Mouse (Mus musculus): ENCODE measurements around the gene Fgfr1op. TPM values are rescaled to one million over a fixed set of nuclear protein-coding genes. Genes with fewer than 3 reads are reported as not detected.

Fgfr1op gene
- polyA plus RNA-seq, 1 experiment from 2014 or later, result 32.3 TPM

DNA sequence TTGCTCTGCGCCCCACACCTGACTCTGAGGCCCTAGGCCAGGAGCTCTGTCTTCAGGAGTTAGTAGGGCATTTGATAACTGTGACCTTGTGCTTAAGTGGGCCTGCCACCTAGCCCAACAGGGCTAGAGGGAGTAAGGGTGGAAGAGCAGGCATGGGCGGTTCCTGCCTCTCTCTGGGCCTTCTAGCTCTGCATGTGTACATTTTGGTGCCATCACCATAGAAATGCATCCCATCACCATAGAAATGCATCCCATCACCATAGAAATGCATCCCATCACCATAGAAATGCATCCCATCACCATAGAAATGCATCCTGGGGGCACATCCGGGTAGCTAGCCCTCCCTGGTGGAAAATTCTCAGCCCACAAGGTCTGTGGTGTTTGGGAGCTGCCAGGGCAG, 74.3 kb downstream of the Fgfr1op start:
- no peak for ATAC-seq (replicated peaks; ENCODE audit: low FRiP score)
- Histone ChIP-seq H3K9me3 (ENCODE audit: control insufficient read depth, low read length) (no peaks in the 10 kb centered on the region), H3K4me2 (no peak overlapping the region), H3K9ac (ENCODE audit: low read depth, low read length) (no peak overlapping the region), H3K27ac (ENCODE audit: low read depth, low read length) (no peak overlapping the region), H3K4me1 (replicated peaks; ENCODE audit: control insufficient read depth, insufficient read depth, low read length) (no peaks in the 10 kb centered on the region), H3K36me3 (ENCODE audit: control insufficient read depth, insufficient read depth, low read length) (no peaks in the 10 kb centered on the region), H3K27me3 (replicated peaks; ENCODE audit: control insufficient read depth, insufficient read depth, low read length) (peaks cover 5% of the 10 kb centered on the region; the same call in 1 of the 2 replicates), H3K4me3 (ENCODE audit: low read depth, low read length) (no peak overlapping the region)
- no peak for DNase-seq (ENCODE audit: low spot score)
- WGBS, result 74% methylated on average over 3 of the region's 3 CpGs

DNA sequence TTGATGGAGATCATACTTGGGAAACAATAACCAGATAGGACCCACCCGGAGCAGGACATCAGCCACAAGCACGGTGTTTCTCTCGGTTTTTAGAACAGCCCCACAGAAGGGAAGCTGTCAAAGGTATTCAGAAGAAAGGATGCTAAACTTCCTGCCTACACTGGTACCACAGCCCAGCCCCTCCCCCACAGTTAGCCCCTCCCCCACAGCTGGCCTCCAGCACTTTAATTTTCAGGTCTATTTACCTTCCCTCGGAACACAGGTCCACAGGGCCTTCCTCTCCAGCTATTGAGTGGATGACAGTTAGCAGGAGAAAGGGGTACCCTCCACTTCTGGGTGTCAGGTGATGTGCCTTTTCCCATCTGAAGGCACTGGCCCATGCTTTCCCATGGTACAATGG, 75.2 kb downstream of the Fgfr1op start:
- H3K9ac ChIP-seq (ENCODE audit: low read depth, low read length), result no peak overlapping the region
- H3K27ac ChIP-seq (ENCODE audit: low read depth, low read length), result no peak overlapping the region
- WGBS, result 57% methylated on average over 4 of the region's 4 CpGs
- no peaks in the 10 kb centered on the region for H3K9me3 ChIP-seq (ENCODE audit: control insufficient read depth, low read length)
- H3K4me2 ChIP-seq, result no peak overlapping the region
- ATAC-seq (replicated peaks; ENCODE audit: low FRiP score) (no peak), DNase-seq (ENCODE audit: low spot score) (no peak)
- H3K36me3 ChIP-seq (ENCODE audit: control insufficient read depth, insufficient read depth, low read length), result no peaks in the 10 kb centered on the region
- no peak overlapping the region for H3K4me3 ChIP-seq (ENCODE audit: low read depth, low read length)
- no peaks in the 10 kb centered on the region for H3K4me1 ChIP-seq (replicated peaks; ENCODE audit: control insufficient read depth, insufficient read depth, low read length)
- H3K27me3 ChIP-seq (replicated peaks; ENCODE audit: control insufficient read depth, insufficient read depth, low read length), result peaks cover 3% of the 10 kb centered on the region; the same call in 1 of the 2 replicates

DNA sequence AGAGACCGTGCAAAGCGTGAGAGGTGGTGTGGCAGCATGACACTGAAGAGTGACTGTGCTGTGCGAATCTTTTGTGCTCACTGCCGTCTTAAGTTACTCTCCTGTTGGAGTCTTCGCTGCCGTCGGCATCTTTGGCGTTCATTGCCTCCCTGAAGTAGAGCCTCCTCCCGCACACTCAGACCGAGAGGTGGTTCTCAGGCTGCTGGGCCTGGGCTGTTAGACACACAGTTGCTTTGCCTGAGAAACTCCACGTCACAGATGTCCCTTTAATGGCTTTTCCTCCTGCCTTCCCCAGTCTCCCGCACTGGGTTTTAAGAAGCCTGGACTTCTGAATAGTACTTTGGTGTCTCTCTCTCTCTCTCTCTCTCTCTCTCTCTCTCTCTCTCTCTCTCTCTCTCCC, 76.3 kb downstream of the Fgfr1op start:
- Histone ChIP-seq H3K27me3 (replicated peaks; ENCODE audit: control insufficient read depth, insufficient read depth, low read length) (peaks cover 3% of the 10 kb centered on the region; the same call in 1 of the 2 replicates), H3K27ac (ENCODE audit: low read depth, low read length) (no peak overlapping the region), H3K9ac (ENCODE audit: low read depth, low read length) (no peak overlapping the region), H3K4me1 (replicated peaks; ENCODE audit: control insufficient read depth, insufficient read depth, low read length) (no peaks in the 10 kb centered on the region), H3K36me3 (ENCODE audit: control insufficient read depth, insufficient read depth, low read length) (no peaks in the 10 kb centered on the region), H3K9me3 (ENCODE audit: control insufficient read depth, low read length) (no peaks in the 10 kb centered on the region), H3K4me2 (no peak overlapping the region), H3K4me3 (ENCODE audit: low read depth, low read length) (no peak overlapping the region)
- DNase-seq (ENCODE audit: low spot score) (no peak), ATAC-seq (replicated peaks; ENCODE audit: low FRiP score) (no peak)
- WGBS, result 80% methylated on average over 12 of the region's 12 CpGs

DNA sequence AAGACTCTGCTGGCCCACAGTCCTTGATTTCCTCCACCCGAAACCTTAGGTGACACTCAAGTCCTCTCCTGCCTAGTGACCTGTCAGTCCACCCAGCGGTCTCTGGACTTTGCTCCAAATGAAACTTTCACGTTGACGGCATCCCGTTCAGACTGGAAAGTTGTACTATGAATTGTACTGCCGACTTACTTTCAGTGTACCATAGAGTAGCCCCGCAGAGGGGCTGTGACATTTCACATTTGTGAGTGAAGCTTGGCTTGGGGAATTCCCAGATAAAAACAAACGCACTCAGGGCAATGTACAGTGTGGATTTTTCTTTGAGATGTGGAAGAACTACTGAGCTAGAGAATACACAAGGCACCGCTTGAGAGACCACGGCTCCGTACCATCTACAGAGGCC, 76.9 kb downstream of the Fgfr1op start:
- H3K36me3 ChIP-seq (ENCODE audit: control insufficient read depth, insufficient read depth, low read length), result no peaks in the 10 kb centered on the region
- H3K4me2 ChIP-seq, result no peak overlapping the region
- ATAC-seq (replicated peaks; ENCODE audit: low FRiP score) (no peak), DNase-seq (ENCODE audit: low spot score) (no peak)
- H3K9ac ChIP-seq (ENCODE audit: low read depth, low read length), result no peak overlapping the region
- 83% methylated on average over 11 of the region's 11 CpGs for WGBS
- no peak overlapping the region for H3K27ac ChIP-seq (ENCODE audit: low read depth, low read length)
- no peak overlapping the region for H3K4me3 ChIP-seq (ENCODE audit: low read depth, low read length)
- H3K4me1 ChIP-seq (replicated peaks; ENCODE audit: control insufficient read depth, insufficient read depth, low read length), result no peaks in the 10 kb centered on the region
- peaks cover 3% of the 10 kb centered on the region; the same call in 1 of the 2 replicates for H3K27me3 ChIP-seq (replicated peaks; ENCODE audit: control insufficient read depth, insufficient read depth, low read length)
- H3K9me3 ChIP-seq (ENCODE audit: control insufficient read depth, low read length), result no peaks in the 10 kb centered on the region

DNA sequence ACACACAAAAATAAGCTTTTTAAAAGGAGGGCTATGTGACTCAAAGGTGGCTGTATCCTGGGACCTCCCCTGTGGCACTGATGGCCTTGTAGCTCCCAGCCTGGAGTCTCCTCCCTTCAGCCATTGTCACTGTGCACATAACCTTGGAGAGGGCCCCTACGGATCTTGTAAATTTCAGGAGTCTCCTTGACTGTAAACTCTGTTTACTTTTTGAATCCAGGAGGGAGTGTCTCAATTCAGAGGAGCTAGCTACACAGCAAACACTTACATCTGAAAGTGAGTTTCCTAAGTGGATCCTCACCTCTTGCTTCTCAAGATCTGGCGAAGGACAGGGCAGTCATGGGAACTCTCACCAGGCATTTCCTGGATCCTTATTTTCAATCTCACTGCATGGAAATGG, 78.8 kb downstream of the Fgfr1op start:
- Histone ChIP-seq H3K9me3 (ENCODE audit: control insufficient read depth, low read length) (no peaks in the 10 kb centered on the region), H3K27me3 (replicated peaks; ENCODE audit: control insufficient read depth, insufficient read depth, low read length) (peaks cover 3% of the 10 kb centered on the region; the same call in 1 of the 2 replicates), H3K36me3 (ENCODE audit: control insufficient read depth, insufficient read depth, low read length) (no peaks in the 10 kb centered on the region), H3K4me3 (ENCODE audit: low read depth, low read length) (no peak overlapping the region), H3K9ac (ENCODE audit: low read depth, low read length) (no peak overlapping the region), H3K4me2 (no peak overlapping the region), H3K27ac (ENCODE audit: low read depth, low read length) (no peak overlapping the region), H3K4me1 (replicated peaks; ENCODE audit: control insufficient read depth, insufficient read depth, low read length) (no peaks in the 10 kb centered on the region)
- DNase-seq (ENCODE audit: low spot score), result no peak
- no peak for ATAC-seq (replicated peaks; ENCODE audit: low FRiP score)
- WGBS, result 71% methylated on average over 2 of the region's 2 CpGs

DNA sequence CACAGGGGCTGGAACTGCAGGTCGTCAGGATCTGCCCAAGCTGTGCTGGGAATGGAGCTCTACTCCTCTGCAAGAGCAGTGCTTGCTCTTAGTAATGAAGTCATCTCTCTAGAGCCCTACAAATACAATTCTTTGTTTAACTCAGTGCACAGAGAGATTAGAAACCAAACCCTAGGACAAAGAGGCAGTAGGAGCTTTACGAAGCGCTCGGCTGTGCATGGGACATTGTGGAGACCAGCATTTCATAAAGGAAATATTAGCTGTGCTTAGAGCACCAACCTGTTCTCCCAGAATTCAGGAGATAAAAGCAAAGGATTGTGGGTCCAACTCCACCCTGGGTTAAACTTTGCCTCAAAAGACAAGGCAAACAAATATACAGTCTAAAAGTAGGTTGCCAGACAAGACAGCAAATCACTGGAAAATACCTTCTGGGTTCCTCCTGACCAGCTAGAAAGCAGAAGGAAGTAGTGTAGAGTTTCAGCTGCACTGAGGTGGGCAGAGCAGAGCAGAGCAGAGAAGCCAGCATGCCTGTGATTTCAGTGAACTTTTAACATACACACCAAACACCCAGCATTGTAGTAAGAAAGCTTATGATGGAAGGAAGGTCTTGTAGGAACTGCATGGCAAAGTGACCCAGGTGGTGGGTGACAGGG, 80.9 kb downstream of the Fgfr1op start:
- DNase-seq (ENCODE audit: low spot score), result no peak
- Histone ChIP-seq H3K4me2 (no peak overlapping the region), H3K4me3 (ENCODE audit: low read depth, low read length) (no peak overlapping the region), H3K27ac (ENCODE audit: low read depth, low read length) (no peak overlapping the region), H3K36me3 (ENCODE audit: control insufficient read depth, insufficient read depth, low read length) (no peaks in the 10 kb centered on the region), H3K9me3 (ENCODE audit: control insufficient read depth, low read length) (no peaks in the 10 kb centered on the region), H3K4me1 (replicated peaks; ENCODE audit: control insufficient read depth, insufficient read depth, low read length) (no peaks in the 10 kb centered on the region), H3K9ac (ENCODE audit: low read depth, low read length) (no peak overlapping the region), H3K27me3 (replicated peaks; ENCODE audit: control insufficient read depth, insufficient read depth, low read length) (peaks cover 3% of the 10 kb centered on the region; the same call in 1 of the 2 replicates)
- WGBS, result 80% methylated on average over 4 of the region's 4 CpGs
- ATAC-seq (replicated peaks; ENCODE audit: low FRiP score), result no peak

Other genes with a start within 250 kb of the Fgfr1op start
- gene Tagap, start 239.5 kb upstream of the Fgfr1op start, polyA plus RNA-seq (2014; fragmentation: Nextera tagmentation; extraction: Ambion mirVana), result 0.48 and 0.53 TPM in 2 replicates
- gene Rsph3a, start 219.9 kb upstream of the Fgfr1op start, polyA plus RNA-seq (2014; fragmentation: Nextera tagmentation; extraction: Ambion mirVana), result 31.7 and 34.5 TPM in 2 replicates
- gene Gm49673, start 17.7 kb upstream of the Fgfr1op start, polyA plus RNA-seq (2014; fragmentation: Nextera tagmentation; extraction: Ambion mirVana), result 0.11 TPM in 1 of 2 replicates, not detected in the other
- 19.3 and 22.2 TPM in 2 replicates for gene Rnaset2a, start 17.4 kb upstream of the Fgfr1op start, polyA plus RNA-seq (2014; fragmentation: Nextera tagmentation; extraction: Ambion mirVana)
- not detected in 2 replicates for gene Ccr6, start 70.5 kb downstream of the Fgfr1op start, polyA plus RNA-seq (2014; fragmentation: Nextera tagmentation; extraction: Ambion mirVana)
- 123 and 129 TPM in 2 replicates for gene Mpc1, start 117.4 kb downstream of the Fgfr1op start, polyA plus RNA-seq (2014; fragmentation: Nextera tagmentation; extraction: Ambion mirVana)
- 73.2 and 83.3 TPM in 2 replicates for gene Sft2d1, start 145.6 kb downstream of the Fgfr1op start, polyA plus RNA-seq (2014; fragmentation: Nextera tagmentation; extraction: Ambion mirVana)
- 0.05 and 0.13 TPM in 2 replicates for gene Prr18, start 172.0 kb downstream of the Fgfr1op start, polyA plus RNA-seq (2014; fragmentation: Nextera tagmentation; extraction: Ambion mirVana)
- 0.29 and 0.43 TPM in 2 replicates for gene T2, start 190.5 kb downstream of the Fgfr1op start, polyA plus RNA-seq (2014; fragmentation: Nextera tagmentation; extraction: Ambion mirVana)